ENCODE assay signal across 10 mouse cellular contexts in genomic region chr2:131042988-131043387, GRCm38 (mm10). TPM values are rescaled to one million over a fixed set of nuclear protein-coding genes. Genes with fewer than 3 reads are reported as not detected.
DNase-seq lines count a peak whose midpoint lies in the region; ATAC-seq lines count a peak whose summit lies in the region.
"Had no signal": no experiment of that assay in that cellular context is flagged by ENCODE, and none has a peak within 500 bp of the region (broad histone marks: within the 10 kb centered on the region; RNA-seq: fewer than 3 reads in every experiment).

Gene Gfra4, minus strand, starts transcription at chr2:131043088.

- DNase-seq in adrenal gland, postnatal 4 days (ENCODE audit: low spot score in 2 of 2): no peak
- DNase-seq in adrenal gland, adult 8-10 months: no peak
- no peak for DNase-seq in layer of hippocampus, adult 8-10 months (ENCODE audit: low spot score in 2 of 2)
- no peak for DNase-seq in layer of hippocampus, adult 11-12 months (ENCODE audit: low spot score)
- DNase-seq in cerebellum, postnatal 4 days (ENCODE audit: low spot score in 2 of 2): no peak
- DNase-seq: gastrocnemius, postnatal 10 days; liver had no signal

- H3K27me3 ChIP-seq in hindbrain, embryonic 16.5 days (replicated peaks; ENCODE audit: control insufficient read depth, insufficient read depth, low read length): peaks cover 8% of the 10 kb centered on the region; the same call in 1 of the 2 replicates
- peaks cover 33% of the 10 kb centered on the region for H3K27me3 ChIP-seq in midbrain, embryonic 15.5 days (replicated peaks)

- H3K9me3 ChIP-seq in hindbrain, embryonic 16.5 days (ENCODE audit: control insufficient read depth, low read length): no peaks in the 10 kb centered on the region
- H3K9me3 ChIP-seq in midbrain, embryonic 15.5 days: no peaks in the 10 kb centered on the region

- H3K27ac ChIP-seq in hindbrain, embryonic 16.5 days (ENCODE audit: low read depth, low read length): no peak within 1 kb of the TSS; the same call in 1 of the 2 replicates
- H3K27ac ChIP-seq in midbrain, embryonic 15.5 days: no peak within 1 kb of the TSS

- WGBS in hindbrain, embryonic 16.5 days: 67% methylated on average over 2 of the region's 2 CpGs
- WGBS in midbrain, embryonic 15.5 days: 88% methylated on average over 2 of the region's 2 CpGs

- peaks cover 11% of the 10 kb centered on the region for H3K4me1 ChIP-seq in hindbrain, embryonic 16.5 days (ENCODE audit: control insufficient read depth, insufficient read depth, low read depth, low read length)
- H3K4me1 ChIP-seq in midbrain, embryonic 15.5 days: peaks cover 17% of the 10 kb centered on the region

- peak within 1 kb of the TSS; percentile 79; the same call in 1 of the 2 replicates for H3K9ac ChIP-seq in hindbrain, embryonic 16.5 days (ENCODE audit: low read depth, low read length)
- H3K9ac ChIP-seq in midbrain, embryonic 15.5 days: peak within 1 kb of the TSS; percentile 71; the same call in 1 of the 2 replicates

- H3K4me2 ChIP-seq in hindbrain, embryonic 16.5 days (ENCODE audit: low read length): peak within 1 kb of the TSS; percentile 70
- peak within 1 kb of the TSS; percentile 71 for H3K4me2 ChIP-seq in midbrain, embryonic 15.5 days

- no peak for ATAC-seq in hindbrain, embryonic 16.5 days
- no peak for ATAC-seq in midbrain, embryonic 15.5 days (replicated peaks)
- ATAC-seq in granulocyte monocyte progenitor cell, adult 5-6 weeks (replicated peaks; ENCODE audit: poor library complexity, severe bottlenecking): no peak

- peak within 1 kb of the TSS; percentile 64 for H3K4me3 ChIP-seq in hindbrain, embryonic 16.5 days (ENCODE audit: low read length)
- H3K4me3 ChIP-seq in midbrain, embryonic 15.5 days: peak within 1 kb of the TSS; percentile 59

- no peaks in the 10 kb centered on the region for H3K36me3 ChIP-seq in hindbrain, embryonic 16.5 days (ENCODE audit: control insufficient read depth, insufficient read depth, low read length)
- H3K36me3 ChIP-seq in midbrain, embryonic 15.5 days (replicated peaks): no peaks in the 10 kb centered on the region

RNA-seq across cellular contexts. Expression of gene Gfra4, which starts in this region (rescaled TPM):
- total RNA-seq in adrenal gland, postnatal 4 days (2021): 10 to 100 TPM; 10.1 to 11.4 TPM
- 1 to 10 TPM; 5.6 to 7.2 (median 6.3) TPM for total RNA-seq in adrenal gland, adult 8-10 months (2022)
- 10 to 100 TPM; 52.8 to 62.0 (median 58.8) TPM for total RNA-seq in layer of hippocampus, adult 8-10 months (2022)
- polyA plus RNA-seq in hindbrain, embryonic 16.5 days (2015; fragmentation: Nextera tagmentation; extraction: Ambion mirVana): 48.4 and 53.5 TPM in 2 replicates
- 39.4 and 43.1 TPM in 2 replicates for polyA plus RNA-seq in midbrain, embryonic 15.5 days (2015; fragmentation: Nextera tagmentation; extraction: Ambion mirVana)
- total RNA-seq in granulocyte monocyte progenitor cell, adult 5-6 weeks (2014; fragmentation: Nextera tagmentation): not detected in 2 replicates
- not detected in 2 replicates for total RNA-seq in granulocyte monocyte progenitor cell, adult 5-6 weeks (2017)

Comparison
In these comparisons a context has a peak if more than half of its experiments do, and no peak if none do; other contexts are left out.
1. RNA of gene Gfra4 (total RNA-seq): 52.8 to 62.0 TPM in layer of hippocampus, adult 8-10 months, 10.1 to 11.4 TPM in adrenal gland, postnatal 4 days and 5.6 to 7.2 TPM in adrenal gland, adult 8-10 months; not detected in granulocyte monocyte progenitor cell, adult 5-6 weeks; every median in the first group is over 4 times any median in the second.
2. RNA of gene Gfra4 (total RNA-seq): 52.8 to 62.0 TPM in layer of hippocampus, adult 8-10 months; 10.1 to 11.4 TPM in adrenal gland, postnatal 4 days and 5.6 to 7.2 TPM in adrenal gland, adult 8-10 months; every median in the first group is over 4 times any median in the second.